Mouse (Mus musculus): ENCODE results near the gene Dnal4. TPM values are rescaled to one million over a fixed set of nuclear protein-coding genes. Genes with fewer than 3 reads are reported as not detected.

Dnal4 gene
- polyA plus RNA-seq, 1 experiment from 2014 or later, result 44.5 TPM

DNA sequence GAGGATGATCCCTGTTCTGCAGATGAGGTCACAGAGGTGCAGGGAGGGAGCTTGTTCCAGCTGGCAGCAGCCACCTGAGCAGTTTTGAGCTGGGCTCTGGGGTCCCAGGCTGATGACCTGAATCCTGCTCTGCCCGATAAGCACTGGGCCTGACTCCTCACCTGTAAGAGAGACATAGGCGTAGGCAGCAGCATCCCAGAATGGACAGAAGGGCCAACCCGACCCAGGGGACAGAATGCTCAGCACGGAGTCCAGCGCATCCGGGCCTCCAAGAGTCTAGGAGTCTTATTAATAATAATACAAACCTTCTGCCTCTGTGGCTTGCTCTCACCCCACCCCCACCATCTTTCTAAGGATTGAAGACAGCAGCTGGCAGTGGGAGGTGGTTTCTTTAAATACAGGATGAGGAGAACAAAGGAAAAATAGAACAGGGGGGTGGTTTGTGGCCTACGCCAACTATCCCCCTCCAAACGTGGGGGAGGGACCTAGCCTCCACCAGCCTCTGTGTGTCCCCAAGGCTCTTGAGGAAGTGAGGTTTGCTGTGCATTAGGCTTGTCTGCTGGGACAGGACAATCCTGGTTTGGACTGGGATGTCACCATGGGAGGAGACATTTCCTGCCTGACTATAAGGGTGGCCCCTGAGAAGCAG is 21.5 kb downstream of the Dnal4 start:
- H3K4me3 ChIP-seq (replicated peaks), result no peak overlapping the region
- no peak overlapping the region for H3K9ac ChIP-seq
- no peaks in the 10 kb centered on the region for H3K9me3 ChIP-seq
- H3K4me2 ChIP-seq (replicated peaks), result no peak overlapping the region
- ATAC-seq, result no peak
- no peak overlapping the region for H3K27ac ChIP-seq
- H3K4me1 ChIP-seq (replicated peaks), result no peaks in the 10 kb centered on the region
- WGBS, result 69% methylated on average over 8 of the region's 8 CpGs
- no peaks in the 10 kb centered on the region for H3K36me3 ChIP-seq
- H3K27me3 ChIP-seq (replicated peaks), result no peaks in the 10 kb centered on the region

DNA sequence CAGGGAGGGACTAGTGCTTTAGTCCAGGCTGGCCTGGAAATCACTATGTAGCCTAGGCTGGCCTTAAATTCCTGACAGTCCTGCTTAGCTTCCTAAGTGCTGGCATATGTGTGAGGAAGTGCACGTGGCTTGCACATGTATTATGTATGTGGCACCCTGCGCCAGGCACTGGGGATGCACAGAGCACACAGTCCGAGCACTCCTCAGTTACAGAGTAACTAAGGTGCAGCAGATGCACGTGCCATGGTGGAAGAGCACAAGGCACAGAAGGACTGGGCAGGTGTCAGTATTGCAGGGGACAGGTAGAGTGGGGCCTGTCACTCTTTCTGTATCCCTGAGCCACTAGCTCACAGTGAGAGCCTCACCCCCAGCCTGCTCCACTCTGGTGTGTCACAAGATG is 22.5 kb downstream of the Dnal4 start:
- H3K36me3 ChIP-seq, result no peaks in the 10 kb centered on the region
- no peaks in the 10 kb centered on the region for H3K27me3 ChIP-seq (replicated peaks)
- no peaks in the 10 kb centered on the region for H3K4me1 ChIP-seq (replicated peaks)
- 88% methylated on average over 4 of the region's 4 CpGs for WGBS
- ATAC-seq, result no peak
- H3K4me2 ChIP-seq (replicated peaks), result no peak overlapping the region
- no peaks in the 10 kb centered on the region for H3K9me3 ChIP-seq
- H3K27ac ChIP-seq, result no peak overlapping the region
- H3K9ac ChIP-seq, result no peak overlapping the region
- no peak overlapping the region for H3K4me3 ChIP-seq (replicated peaks)

GRCm38 (mm10) chr15:79753873-79754272 is 23.8 kb downstream of the Dnal4 start:
- no peak overlapping the region for H3K27ac ChIP-seq

DNA sequence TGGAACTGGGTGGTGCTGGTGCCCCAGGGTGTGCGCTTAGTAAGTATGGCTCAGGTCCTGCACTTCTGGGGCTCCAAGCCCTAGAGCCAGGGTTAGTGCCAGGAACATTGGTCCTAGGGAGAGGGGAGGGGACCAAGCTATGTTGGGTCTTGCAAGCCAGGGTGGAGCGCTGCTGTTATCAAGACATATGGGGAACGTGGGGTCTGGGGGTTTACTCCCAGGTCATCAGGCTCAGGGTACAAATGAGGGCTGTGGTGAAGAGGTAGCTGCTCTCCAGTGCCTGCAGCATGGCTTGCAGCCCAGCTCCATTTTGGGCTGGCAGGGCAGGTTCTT is 24.3 kb downstream of the Dnal4 start:
- 88% methylated on average over 3 of the region's 3 CpGs for WGBS
- Histone ChIP-seq H3K9me3 (no peaks in the 10 kb centered on the region), H3K9ac (no peak overlapping the region), H3K27ac (no peak overlapping the region), H3K4me2 (replicated peaks) (no peak overlapping the region), H3K4me1 (replicated peaks) (no peaks in the 10 kb centered on the region), H3K36me3 (no peaks in the 10 kb centered on the region), H3K27me3 (replicated peaks) (no peaks in the 10 kb centered on the region), H3K4me3 (replicated peaks) (no peak overlapping the region)
- no peak for ATAC-seq

More at GRCm38 (mm10) chr15:79753873-79754272, 23.8 kb downstream of the Dnal4 start:
- no peaks in the 10 kb centered on the region for H3K9me3 ChIP-seq
- H3K27me3 ChIP-seq (replicated peaks), result no peaks in the 10 kb centered on the region
- ATAC-seq, result no peak
- no peak overlapping the region for H3K4me3 ChIP-seq (replicated peaks)
- H3K4me2 ChIP-seq (replicated peaks), result no peak overlapping the region
- H3K36me3 ChIP-seq, result no peaks in the 10 kb centered on the region
- 57% methylated on average over 4 of the region's 4 CpGs for WGBS
- H3K9ac ChIP-seq, result no peak overlapping the region
- H3K4me1 ChIP-seq (replicated peaks), result no peaks in the 10 kb centered on the region

- Histone ChIP-seq H3K27ac (no peak overlapping the region), H3K4me3 (replicated peaks) (no peak overlapping the region), H3K27me3 (replicated peaks) (no peaks in the 10 kb centered on the region), H3K9ac (no peak overlapping the region), H3K4me1 (replicated peaks) (no peaks in the 10 kb centered on the region), H3K4me2 (replicated peaks) (no peak overlapping the region), H3K9me3 (no peaks in the 10 kb centered on the region), H3K36me3 (no peaks in the 10 kb centered on the region)
- ATAC-seq, result peak; percentile 57
- 21% methylated on average over 11 of the region's 11 CpGs for WGBS
These were observed 24.8 kb downstream of the Dnal4 start for GRCm38 (mm10) chr15:79752742-79753419.

DNA sequence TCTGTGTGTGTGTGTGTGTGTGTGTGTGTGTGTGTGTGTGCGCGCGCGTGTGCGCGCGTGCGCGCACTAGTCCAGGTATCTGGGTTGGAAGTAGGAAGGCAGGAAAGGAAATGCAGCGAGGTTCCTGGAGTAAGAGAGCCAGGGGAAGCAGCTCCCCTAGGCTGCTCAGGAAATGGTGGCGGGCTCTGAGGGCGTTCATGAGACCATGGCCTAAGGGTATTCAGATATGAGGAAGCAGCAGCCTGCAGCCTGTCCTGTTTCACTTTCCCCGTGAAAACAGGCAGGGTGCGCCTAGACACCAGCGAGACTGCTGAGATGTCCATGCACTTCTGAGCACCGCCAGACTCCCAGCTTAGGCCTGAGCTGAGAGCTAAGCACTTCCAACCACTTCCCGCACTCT is 25.9 kb downstream of the Dnal4 start:
- no peak overlapping the region for H3K4me2 ChIP-seq (replicated peaks)
- H3K4me1 ChIP-seq (replicated peaks), result no peaks in the 10 kb centered on the region
- 75% methylated on average over 17 of the region's 17 CpGs for WGBS
- no peak overlapping the region for H3K9ac ChIP-seq
- no peak for ATAC-seq
- H3K27me3 ChIP-seq (replicated peaks), result no peaks in the 10 kb centered on the region
- H3K4me3 ChIP-seq (replicated peaks), result no peak overlapping the region
- no peaks in the 10 kb centered on the region for H3K36me3 ChIP-seq
- no peak overlapping the region for H3K27ac ChIP-seq
- no peaks in the 10 kb centered on the region for H3K9me3 ChIP-seq

- Histone ChIP-seq H3K27ac (no peak overlapping the region), H3K36me3 (no peaks in the 10 kb centered on the region), H3K4me1 (replicated peaks) (no peaks in the 10 kb centered on the region), H3K4me3 (replicated peaks) (no peak overlapping the region), H3K9me3 (no peaks in the 10 kb centered on the region), H3K4me2 (replicated peaks) (no peak overlapping the region), H3K9ac (no peak overlapping the region), H3K27me3 (replicated peaks) (no peaks in the 10 kb centered on the region)
- ATAC-seq, result no peak
- 87% methylated on average over 8 of the region's 8 CpGs for WGBS
These were observed 27.4 kb downstream of the Dnal4 start for GRCm38 (mm10) chr15:79750266-79750665.

DNA sequence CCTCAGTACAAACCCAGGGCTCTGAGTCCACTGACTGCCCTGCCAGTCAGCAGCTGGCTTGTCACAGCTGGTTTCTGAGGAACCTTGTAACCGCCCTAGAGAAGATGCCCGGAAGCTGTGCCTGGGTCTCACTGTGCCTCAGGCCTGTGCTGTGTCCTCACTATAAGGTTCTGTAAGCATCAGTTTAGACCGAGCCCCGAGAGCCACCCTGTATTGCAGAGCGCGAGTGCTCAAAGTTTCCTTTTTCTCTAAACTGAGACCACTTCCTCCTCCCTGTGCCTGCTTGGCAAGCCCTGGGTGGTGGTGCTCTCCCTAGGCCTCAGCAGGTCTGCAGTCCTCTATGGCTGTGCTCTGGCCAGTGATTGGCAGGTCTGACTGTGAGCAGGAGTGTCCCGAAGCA is 28.5 kb downstream of the Dnal4 start:
- WGBS, result 89% methylated on average over 7 of the region's 7 CpGs
- ATAC-seq, result no peak
- Histone ChIP-seq H3K9me3 (no peaks in the 10 kb centered on the region), H3K4me1 (replicated peaks) (no peaks in the 10 kb centered on the region), H3K4me2 (replicated peaks) (no peak overlapping the region), H3K9ac (no peak overlapping the region), H3K36me3 (no peaks in the 10 kb centered on the region), H3K27ac (no peak overlapping the region), H3K27me3 (replicated peaks) (no peaks in the 10 kb centered on the region), H3K4me3 (replicated peaks) (no peak overlapping the region)

DNA sequence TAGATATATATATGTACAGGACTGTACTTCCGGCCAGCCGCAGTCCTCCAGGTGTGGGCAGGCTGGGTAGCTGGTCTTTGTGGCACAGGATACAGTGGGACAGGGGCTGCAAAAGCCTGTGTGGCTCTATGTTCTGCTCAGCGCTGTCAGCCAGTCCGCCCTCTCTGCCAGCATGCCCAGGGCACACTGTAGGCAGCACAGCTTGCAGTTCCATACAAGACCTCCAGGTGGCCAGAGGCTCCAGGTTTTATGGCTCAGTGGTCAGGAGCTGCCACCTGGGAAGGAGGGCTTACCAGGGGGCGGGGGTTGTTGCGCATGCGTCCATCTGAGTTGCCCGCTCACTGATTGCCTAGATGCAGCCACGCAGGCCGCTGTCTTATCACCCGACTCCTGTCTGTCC is 29.7 kb downstream of the Dnal4 start:
- Histone ChIP-seq H3K9ac (no peak overlapping the region), H3K36me3 (no peaks in the 10 kb centered on the region), H3K27me3 (replicated peaks) (no peaks in the 10 kb centered on the region), H3K4me1 (replicated peaks) (peaks cover 2% of the 10 kb centered on the region), H3K27ac (no peak overlapping the region), H3K4me3 (replicated peaks) (no peak overlapping the region), H3K4me2 (replicated peaks) (no peak overlapping the region), H3K9me3 (no peaks in the 10 kb centered on the region)
- 65% methylated on average over 11 of the region's 11 CpGs for WGBS
- ATAC-seq, result no peak; the same call in 1 of the 2 replicates

- H3K27me3 ChIP-seq (replicated peaks), result no peaks in the 10 kb centered on the region
- no peaks in the 10 kb centered on the region for H3K9me3 ChIP-seq
- no peak overlapping the region for H3K27ac ChIP-seq
- H3K4me2 ChIP-seq (replicated peaks), result no peak overlapping the region
- no peak overlapping the region for H3K4me3 ChIP-seq (replicated peaks)
- H3K9ac ChIP-seq, result no peak overlapping the region
- H3K36me3 ChIP-seq, result no peaks in the 10 kb centered on the region
- no peak for ATAC-seq
- peaks cover 11% of the 10 kb centered on the region for H3K4me1 ChIP-seq (replicated peaks)
- 88% methylated on average over 5 of the region's 5 CpGs for WGBS
These were observed 31.8 kb downstream of the Dnal4 start for GRCm38 (mm10) chr15:79745883-79746282.

- no peak overlapping the region for H3K27ac ChIP-seq
- no peak overlapping the region for H3K4me2 ChIP-seq (replicated peaks)
- no peak for ATAC-seq
- 77% methylated on average over 10 of the region's 10 CpGs for WGBS
- H3K36me3 ChIP-seq, result no peaks in the 10 kb centered on the region
- H3K4me3 ChIP-seq (replicated peaks), result no peak overlapping the region
- no peak overlapping the region for H3K9ac ChIP-seq
- H3K27me3 ChIP-seq (replicated peaks), result no peaks in the 10 kb centered on the region
- peaks cover 12% of the 10 kb centered on the region for H3K4me1 ChIP-seq (replicated peaks)
- H3K9me3 ChIP-seq, result no peaks in the 10 kb centered on the region
These were observed 32.3 kb downstream of the Dnal4 start for GRCm38 (mm10) chr15:79745312-79745711.

DNA sequence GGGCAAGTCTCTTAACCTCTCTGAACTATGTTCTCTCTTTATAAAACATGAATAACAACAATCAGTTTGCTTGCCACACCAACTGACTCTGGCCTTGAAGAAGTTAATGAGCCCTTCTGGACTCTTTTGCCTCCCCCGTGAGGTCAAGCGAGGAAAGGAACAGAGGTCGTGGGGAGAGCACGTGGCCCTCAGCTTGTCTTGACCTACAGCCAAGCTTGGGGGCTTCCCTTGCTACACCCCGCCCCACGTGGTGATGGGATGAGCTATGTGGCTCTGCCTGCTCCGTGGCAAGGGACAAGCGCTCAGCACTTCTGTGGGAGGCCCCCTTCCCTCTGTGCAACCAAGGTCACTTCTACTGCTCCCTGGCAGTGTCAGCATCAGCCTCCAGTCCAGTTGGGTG is 32.9 kb downstream of the Dnal4 start:
- no peak overlapping the region for H3K9ac ChIP-seq
- H3K27ac ChIP-seq, result no peak overlapping the region
- no peak overlapping the region for H3K4me2 ChIP-seq (replicated peaks)
- 77% methylated on average over 8 of the region's 8 CpGs for WGBS
- H3K36me3 ChIP-seq, result no peaks in the 10 kb centered on the region
- ATAC-seq, result no peak
- no peaks in the 10 kb centered on the region for H3K9me3 ChIP-seq
- peaks cover 12% of the 10 kb centered on the region for H3K4me1 ChIP-seq (replicated peaks)
- H3K27me3 ChIP-seq (replicated peaks), result no peaks in the 10 kb centered on the region
- H3K4me3 ChIP-seq (replicated peaks), result no peak overlapping the region

DNA sequence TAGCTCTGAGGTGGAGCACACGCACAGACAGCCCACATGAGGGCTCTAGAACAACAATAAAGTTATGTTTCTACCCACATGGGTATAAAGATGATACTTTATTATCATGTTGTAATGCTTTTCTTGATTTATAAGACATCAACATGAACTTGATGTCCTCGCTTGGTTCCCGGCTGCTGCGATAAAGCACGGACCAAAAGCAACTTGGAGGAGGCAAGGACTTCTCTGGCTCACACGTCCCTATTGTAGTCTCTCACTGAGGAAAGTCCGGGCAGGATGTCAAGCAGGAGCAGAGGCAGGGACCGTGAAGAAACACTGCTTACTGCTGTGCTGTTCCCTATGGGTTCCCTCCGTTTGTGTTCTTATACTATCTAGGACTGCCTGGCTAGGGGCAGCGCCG is 33.6 kb downstream of the Dnal4 start:
- WGBS, result 93% methylated on average over 11 of the region's 11 CpGs
- no peak overlapping the region for H3K4me3 ChIP-seq (replicated peaks)
- no peaks in the 10 kb centered on the region for H3K27me3 ChIP-seq (replicated peaks)
- H3K4me2 ChIP-seq (replicated peaks), result no peak overlapping the region
- H3K9me3 ChIP-seq, result no peaks in the 10 kb centered on the region
- no peak for ATAC-seq
- H3K4me1 ChIP-seq (replicated peaks), result peaks cover 19% of the 10 kb centered on the region
- H3K36me3 ChIP-seq, result no peaks in the 10 kb centered on the region
- no peak overlapping the region for H3K9ac ChIP-seq
- H3K27ac ChIP-seq, result no peak overlapping the region

All from intestine, embryonic 15.5 days (tissue).